Mouse (Mus musculus): ENCODE measurements around the gene Nid2. TPM values are rescaled to one million over a fixed set of nuclear protein-coding genes. Genes with fewer than 3 reads are reported as not detected.

Nid2 gene
- polyA plus RNA-seq, 1 experiment, result 0.36 TPM

DNA sequence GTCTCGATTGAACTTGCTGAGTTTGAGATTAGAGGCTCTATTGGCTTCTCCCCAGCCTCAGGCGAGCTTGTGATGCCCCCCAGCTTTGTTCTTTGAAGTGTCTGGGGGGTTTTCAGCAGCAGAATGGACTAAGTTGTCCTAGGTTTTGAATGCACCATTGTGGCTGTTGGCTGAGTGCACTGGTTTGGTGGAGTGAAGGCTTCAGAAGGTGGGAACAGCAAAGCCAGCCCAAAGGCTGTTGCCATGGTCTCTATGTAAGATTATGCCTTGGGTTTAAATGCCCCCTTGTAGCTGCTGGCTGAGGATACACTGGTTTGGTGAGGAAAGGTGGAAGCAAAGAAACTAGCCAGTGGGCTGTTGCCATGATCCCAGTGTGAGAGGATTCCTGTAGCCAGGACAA lies 49.4 kb downstream of the Nid2 start:
- TF ChIP-seq GATA1 (IDR thresholded peaks at IDR 0.05; ENCODE audit: low read length), result no peak

DNA sequence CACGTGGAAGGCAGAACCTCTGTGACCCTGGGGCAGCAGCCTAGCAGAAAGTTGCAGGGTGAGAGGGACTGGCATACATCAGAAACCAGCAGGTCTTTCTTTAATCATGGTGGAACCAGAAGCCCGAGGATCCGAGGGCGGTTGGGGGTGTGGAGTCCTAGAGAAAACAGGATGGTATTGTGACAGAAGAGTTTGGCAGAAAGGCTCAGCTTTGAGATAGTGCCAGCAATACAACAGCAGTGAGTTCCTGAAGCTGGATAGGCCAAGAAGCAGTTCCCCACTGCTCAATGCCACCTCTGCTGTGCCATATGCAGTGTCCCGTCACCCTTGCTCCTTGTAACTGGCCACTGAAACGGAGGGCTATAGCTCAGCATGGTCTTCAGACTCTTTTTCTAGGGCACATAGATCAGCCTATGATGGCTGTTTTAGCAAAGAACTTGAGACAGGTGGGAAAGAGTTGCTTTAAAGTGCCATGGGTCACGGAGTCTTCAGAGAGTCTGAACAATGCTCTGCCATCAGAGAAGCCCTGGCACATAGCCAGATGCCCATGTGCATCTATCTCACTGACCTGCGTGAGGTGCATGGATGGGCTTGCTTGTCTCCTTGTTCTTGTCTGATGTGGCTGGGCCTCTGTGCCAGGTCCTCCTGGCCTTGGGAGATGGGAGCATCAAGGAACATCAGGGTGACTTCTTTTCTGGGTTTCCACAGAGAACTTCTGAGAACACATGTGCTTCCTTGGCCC lies 50.6 kb downstream of the Nid2 start:
- TF ChIP-seq GATA1 (IDR thresholded peaks at IDR 0.05; ENCODE audit: low read length), result no peak

DNA sequence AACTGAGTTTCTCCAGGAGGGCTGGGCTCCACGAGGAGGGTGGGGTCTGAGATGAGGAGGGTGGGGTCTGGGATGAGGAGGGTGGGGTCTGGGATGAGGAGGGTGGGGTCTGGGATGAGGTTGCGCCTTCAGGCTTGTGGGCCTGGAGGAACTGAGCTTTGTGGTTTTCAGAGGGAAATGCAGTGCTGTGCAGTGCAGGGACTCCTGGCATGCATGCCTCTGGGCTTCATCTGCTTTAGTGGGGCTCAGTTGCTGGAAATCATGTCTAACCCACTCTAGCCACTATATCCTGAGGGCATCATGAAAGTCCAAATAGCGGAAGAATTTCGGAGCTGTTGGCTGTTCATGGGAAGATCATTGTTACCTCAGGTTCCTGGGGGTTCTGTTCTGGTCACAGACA lies 52.2 kb downstream of the Nid2 start:
- TF ChIP-seq GATA1 (IDR thresholded peaks at IDR 0.05; ENCODE audit: low read length), result no peak

DNA sequence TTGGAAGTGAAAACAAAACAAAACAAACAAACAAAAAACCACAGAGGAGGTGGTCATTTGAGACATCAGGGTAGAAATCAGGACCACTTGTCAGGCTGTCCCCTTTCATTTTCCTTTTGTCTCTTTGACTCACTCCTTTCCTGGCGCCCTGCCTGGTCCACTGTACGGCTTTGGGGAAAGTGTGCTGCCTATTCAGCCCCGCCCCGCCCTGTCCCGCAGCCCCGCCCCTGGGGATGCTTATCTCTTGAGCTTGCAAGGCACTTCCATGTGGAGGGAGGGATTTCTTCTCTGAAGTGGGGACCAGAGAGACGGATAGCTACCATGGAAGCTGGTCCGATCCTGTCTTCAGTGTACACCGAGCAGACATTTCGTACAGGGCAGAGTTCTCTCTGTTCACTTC lies 52.6 kb downstream of the Nid2 start:
- no peak for TF ChIP-seq GATA1 (IDR thresholded peaks at IDR 0.05; ENCODE audit: low read length)

DNA sequence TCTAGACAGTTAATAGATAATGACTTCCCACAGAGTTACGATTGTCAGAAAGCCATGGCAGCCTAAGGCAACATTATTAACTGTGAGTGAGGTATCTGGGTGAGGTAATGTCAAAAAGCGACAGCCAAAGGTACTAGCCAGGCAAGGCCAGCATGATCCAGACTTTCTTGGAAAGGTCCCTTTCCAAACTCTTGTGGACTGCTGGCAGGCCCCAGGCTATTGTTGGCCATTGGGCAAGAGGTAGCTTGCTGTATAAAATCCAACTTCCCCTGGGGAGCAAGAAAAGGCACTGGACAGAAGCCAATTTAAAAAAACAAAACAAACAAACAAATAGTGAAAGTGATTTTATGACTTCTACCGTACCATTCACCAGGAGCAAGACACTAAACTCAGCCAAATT lies 56.3 kb downstream of the Nid2 start:
- TF ChIP-seq GATA1 (IDR thresholded peaks at IDR 0.05; ENCODE audit: low read length), result no peak

DNA sequence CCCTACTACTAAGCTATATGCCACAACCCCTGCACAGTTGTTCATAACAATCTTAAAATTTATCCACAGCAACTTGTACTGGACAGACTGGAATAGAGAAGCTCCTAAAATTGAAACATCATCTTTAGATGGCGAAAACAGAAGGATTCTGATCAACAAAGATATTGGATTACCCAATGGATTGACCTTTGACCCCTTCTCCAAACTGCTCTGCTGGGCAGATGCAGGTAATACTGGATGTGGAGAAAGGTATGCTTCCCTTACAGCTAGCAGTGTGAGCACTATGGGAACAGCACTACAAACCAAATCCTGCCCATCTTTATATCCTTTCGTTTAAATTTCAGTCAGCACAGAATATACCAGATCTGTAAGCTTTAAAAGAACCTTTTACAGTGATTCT lies 56.8 kb downstream of the Nid2 start:
- no peak for TF ChIP-seq GATA1 (IDR thresholded peaks at IDR 0.05; ENCODE audit: low read length)

DNA sequence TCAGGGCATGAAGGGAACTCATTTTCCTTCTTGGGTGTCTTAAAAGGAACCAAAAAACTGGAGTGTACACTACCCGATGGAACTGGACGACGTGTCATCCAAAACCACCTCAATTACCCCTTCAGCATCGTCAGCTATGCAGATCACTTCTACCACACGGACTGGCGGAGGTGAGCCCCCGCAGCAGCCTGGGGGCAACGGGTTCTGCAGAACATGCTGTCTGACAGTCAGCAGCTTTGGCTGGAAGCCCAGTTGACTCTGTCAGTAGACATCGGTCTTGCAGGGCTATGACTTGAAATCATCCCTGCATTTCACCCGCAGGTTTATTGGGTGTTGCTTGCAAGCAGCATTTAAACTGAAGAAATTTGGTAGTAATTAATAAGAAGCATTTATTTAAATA lies 58.9 kb downstream of the Nid2 start:
- TF ChIP-seq GATA1 (IDR thresholded peaks at IDR 0.05; ENCODE audit: low read length), result no peak

DNA sequence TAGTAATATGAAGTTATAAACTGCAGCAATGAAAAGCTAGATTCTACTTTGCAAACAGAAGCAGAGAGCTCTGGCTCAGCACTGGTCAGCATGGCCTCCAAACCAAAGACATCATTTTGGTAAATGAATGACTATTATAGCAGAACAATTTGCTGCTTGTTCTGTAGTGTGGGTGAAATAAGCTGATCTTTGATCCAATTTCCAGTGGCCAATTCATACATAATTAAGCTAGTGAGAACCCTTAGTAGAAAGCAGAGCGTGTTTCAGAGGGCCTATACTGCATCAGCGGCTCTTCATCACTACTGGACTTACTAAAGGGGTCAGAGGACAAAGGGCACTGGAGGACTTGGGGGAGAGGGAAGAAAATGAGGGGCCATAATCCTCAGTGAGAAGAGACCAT lies 62.0 kb downstream of the Nid2 start:
- TF ChIP-seq GATA1 (IDR thresholded peaks at IDR 0.05; ENCODE audit: low read length), result no peak

DNA sequence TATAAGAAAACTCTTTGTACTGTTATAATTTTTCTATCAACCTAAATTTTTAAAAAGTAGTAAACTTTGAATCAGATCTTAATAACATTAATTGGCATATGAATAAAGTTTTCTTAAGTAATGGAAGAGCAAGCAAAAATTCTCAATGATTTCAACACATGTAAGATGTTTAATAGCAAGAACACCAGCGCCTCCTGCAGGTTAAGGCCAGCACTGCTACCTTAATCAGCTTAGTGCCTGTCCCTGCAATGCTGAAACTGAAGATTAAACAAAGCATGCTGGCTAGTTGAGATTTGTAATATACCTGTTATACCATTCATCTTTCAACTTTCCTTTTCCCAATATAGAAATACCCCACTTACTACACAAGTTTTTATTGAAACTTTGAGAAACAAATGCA lies 66.9 kb downstream of the Nid2 start:
- no peak for TF ChIP-seq GATA1 (IDR thresholded peaks at IDR 0.05; ENCODE audit: low read length)

DNA sequence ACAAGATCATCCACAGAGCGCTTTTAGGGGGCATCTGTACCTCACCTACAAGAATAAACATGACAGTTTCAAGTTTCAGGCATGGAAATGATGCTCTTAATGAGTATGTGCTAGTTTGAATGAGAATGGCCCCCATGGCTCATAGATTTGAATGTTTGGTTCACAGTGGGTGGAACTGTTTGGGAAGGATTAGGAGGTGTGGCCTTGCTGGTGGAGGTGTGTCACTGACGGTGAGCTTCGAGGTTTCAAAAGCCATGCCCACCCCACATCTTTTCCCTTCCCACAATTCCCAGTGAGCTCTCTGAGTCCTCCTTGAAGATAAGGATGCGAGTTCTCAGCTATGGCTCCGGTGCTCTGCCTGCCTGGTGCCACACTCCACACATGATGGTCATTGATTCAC lies 70.6 kb downstream of the Nid2 start:
- TF ChIP-seq GATA1 (IDR thresholded peaks at IDR 0.05; ENCODE audit: low read length), result no peak

DNA sequence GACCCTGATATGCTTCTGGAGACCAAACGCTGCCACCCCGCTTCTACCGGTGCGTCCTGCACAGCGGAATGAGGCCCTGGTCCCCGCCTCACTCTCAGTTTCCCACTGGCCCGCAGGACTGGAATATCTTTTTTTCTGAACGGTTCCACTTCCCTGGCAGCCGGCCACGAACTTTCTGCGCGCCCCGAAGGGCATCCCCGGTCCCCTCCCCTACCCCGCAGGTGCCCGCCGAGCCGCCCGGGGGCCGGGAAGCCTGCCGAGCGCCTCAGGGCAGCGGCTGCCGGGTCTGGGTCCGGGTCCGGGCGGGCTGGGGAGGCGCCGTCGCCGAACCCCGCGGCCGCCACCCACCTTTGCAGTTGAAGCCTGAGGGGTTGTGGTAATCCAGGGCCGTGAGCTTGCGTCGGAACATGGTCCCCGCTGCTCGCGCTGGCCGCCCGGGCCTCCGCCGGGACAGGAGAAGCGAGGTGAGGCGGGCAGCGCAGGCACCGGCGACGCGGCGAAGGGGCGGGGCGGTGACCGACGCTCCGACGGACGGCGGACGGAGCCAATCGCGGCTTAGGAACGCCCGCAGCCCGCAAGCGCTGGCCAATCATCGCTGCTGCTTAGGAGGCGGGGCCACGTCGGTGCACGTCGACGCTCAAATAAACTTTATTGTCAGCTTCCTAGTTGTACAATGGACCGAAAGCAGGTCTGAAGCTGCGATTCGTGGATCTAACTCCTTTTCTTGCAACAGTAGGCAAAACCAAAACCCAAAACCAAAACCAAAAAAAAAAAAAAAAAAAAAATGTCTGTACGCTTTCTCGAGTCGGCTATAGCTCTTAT lies 72.5 kb downstream of the Nid2 start, which contains the start of gene Rtraf:
TSS of gene Rtraf (minus strand) at position 504 of the 822 bp plus-strand sequence.
- TF ChIP-seq GATA1 (IDR thresholded peaks at IDR 0.05; ENCODE audit: low read length), result no peak

DNA sequence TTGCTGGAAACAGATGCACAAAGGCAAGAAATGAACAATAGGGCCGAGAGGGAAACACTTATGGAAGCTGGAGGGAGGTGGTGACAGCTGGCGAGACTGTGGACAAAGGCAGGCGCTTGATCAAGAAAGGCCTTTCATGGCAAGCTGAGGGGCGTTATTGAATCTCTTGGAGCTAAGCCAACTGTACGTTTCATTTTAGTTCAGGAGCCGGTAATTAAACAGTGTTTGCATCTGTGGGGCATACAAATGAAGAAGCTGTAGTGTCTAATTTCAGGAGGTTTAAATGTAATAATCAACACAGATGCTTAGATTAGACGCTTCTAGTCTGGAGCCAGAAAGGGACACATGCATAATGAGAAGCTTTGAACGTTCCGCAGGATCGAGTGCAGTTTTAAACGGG lies 74.4 kb downstream of the Nid2 start:
- no peak for TF ChIP-seq GATA1 (IDR thresholded peaks at IDR 0.05; ENCODE audit: low read length)

DNA sequence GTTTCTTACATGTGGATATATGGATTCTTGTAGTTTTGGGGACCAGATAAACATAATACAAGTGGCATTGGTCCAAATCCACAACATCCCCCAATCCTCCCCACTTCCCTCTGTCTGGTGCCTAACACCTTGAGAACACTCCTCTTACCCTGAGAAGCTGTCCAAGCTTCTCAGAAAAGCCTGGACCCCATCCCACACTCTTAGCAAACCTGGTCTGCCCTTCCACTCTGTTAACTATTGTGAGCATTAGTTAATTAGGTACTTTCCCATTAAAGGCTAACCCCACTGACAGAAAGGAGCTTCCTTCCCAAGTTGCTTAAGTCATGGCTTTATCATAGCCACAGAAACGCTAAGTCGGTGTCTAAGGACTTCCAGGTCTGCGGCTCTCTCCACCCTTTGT lies 85.2 kb downstream of the Nid2 start:
- no peak for TF ChIP-seq GATA1 (IDR thresholded peaks at IDR 0.05; ENCODE audit: low read length)

DNA sequence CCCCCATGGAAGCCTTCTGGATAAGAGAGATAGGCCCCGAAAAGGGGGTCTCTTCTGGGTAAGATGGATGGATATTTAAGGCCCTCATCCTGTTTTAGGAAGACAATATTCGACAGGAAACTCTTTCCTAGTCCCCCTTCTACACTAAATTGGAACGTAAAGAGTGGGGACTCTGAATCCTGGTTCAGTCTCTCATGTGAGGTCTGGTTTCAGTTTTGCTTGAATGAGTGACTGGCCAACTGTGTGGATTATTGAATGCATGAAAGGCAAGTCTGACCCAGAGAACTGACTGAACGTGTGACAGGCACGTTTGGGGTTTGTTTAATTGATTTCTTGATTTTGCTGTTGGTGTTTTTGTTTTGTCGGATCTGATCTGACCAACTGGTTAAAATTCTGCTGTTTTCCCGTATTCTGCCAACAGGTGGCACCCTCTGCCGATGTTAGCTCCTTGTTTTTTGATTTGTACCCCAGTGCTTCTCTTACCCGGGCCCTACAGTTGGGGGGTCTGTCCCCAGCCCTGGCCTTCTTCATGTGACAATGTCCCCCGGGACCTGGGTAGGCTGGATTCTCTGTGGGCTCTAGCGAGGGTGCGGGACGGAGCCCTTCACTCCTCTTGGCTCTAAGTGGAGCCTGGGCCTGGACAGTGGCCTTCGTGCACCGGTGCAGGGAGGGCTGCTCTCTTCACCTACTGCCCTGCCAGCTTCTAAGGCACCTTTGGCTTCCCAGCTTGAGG lies 88.7 kb downstream of the Nid2 start:
- TF ChIP-seq GATA1 (IDR thresholded peaks at IDR 0.05; ENCODE audit: low read length), result no peak

DNA sequence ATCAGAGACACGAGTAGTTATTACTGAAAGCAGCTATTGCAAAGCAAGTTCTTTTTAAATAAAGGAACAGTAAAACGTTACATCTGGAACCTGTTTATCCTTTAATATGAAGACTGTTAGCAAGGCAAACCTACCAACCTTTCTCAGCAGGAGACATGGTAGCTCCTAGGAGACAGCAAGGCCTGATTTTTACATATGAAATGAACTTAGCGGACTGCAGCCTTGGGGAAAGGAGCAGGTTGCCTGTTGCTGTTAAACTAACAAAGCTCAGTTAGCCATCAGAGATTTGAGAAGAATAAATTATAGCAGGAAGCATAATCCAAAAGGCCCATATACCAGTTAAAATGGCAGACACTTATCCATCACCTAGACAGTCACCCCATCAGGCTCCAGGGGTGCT lies 102.4 kb downstream of the Nid2 start:
- no peak for TF ChIP-seq GATA1 (IDR thresholded peaks at IDR 0.05; ENCODE audit: low read length)

DNA sequence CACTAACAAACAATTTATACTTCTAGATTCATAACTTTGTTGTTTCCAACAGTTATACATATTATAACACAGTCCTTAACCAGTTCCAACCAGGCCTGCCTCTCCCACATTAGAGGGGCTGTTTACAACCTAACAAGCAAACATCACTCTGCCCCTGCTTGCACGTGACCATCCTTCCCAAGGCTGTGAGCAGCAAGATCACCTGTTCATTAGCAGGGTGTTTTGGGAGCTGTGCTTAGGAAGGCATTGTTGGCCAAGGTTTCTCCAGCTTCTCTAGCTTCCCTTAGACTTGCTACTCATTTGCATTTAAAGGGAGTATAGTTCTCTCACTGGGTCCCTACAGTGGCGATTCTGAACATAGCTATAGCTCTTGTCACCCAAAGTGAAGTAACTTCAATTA lies 107.2 kb downstream of the Nid2 start:
- TF ChIP-seq GATA1 (IDR thresholded peaks at IDR 0.05; ENCODE audit: low read length), result no peak

All from G1E-ER4 (cell line).